Mouse (Mus musculus) bone marrow, adult 2 months (tissue): Measurements from ENCODE around the gene Nfe2. TPM values are rescaled to one million over a fixed set of nuclear protein-coding genes. Genes with fewer than 3 reads are reported as not detected.
A peak's percentile ranks its signal among the peaks of the same experiment; 100 is the strongest.

ENCODE experiments used
- H3K27ac ChIP-seq: fragments of 200-500 bp; 2 replicates; pipeline ENCODE4 v1.5.1; 2012; ENCODE audit warnings: low read depth, mild to moderate bottlenecking, control low read depth, inconsistent platforms, low read length; ENCODE audit not compliant: control insufficient read depth, poor library complexity, insufficient read depth
- H3K4me1 ChIP-seq: fragments of 200-500 bp; 2 replicates; pipeline ENCODE4 v1.6.1; 2011; ENCODE audit warnings: low read length; ENCODE audit not compliant: control insufficient read depth, insufficient read depth
- H3K4me3 ChIP-seq: fragments of 200-500 bp; replicated peaks from 2 replicates; pipeline ENCODE3; 2011; ENCODE audit warnings: mild to moderate bottlenecking, low read depth, low read length, control low read depth; ENCODE audit not compliant: control insufficient read depth
- CTCF ChIP-seq: fragments of 200-500 bp; IDR thresholded peaks from 2 replicates; pipeline ENCODE4 v1.5.1; 2011; ENCODE audit warnings: low read length, control low read depth; ENCODE audit not compliant: control insufficient read depth, insufficient read depth
- POLR2A ChIP-seq: fragments of 200-500 bp; IDR thresholded peaks from 2 replicates; pipeline ENCODE4 v1.6.1; 2011; ENCODE audit warnings: low read depth, mild to moderate bottlenecking, control low read depth, low read length, borderline replicate concordance; ENCODE audit not compliant: control insufficient read depth
- WGBS: fragments of 180-500 bp; shearing (Covaris S2); methylation state at CpG from one replicate; pipeline ENCODE4 v1.1.7; 2018; 5-methylcytosine and 5-hydroxymethylcytosine counted together
- polyA plus RNA-seq: library from polyadenylated mRNA; stranded (reverse); fragments of >200 nt; gene quantifications from 2 replicates; pipeline ENCODE4 v1.2.4, GENCODE M21; 2011; ENCODE audit warnings: low replicate concordance; ENCODE audit not compliant: missing spikeins, insufficient read depth, insufficient read length

Gene Nfe2
- polyA plus RNA-seq, 1 experiment, result 304 TPM

GRCm38 (mm10) chr15:103228904-103229303 is 29.3 kb downstream of the Nfe2 start:
- H3K27ac ChIP-seq, result no peak overlapping the region
- no peak for TF ChIP-seq CTCF
- no peak for TF ChIP-seq POLR2A

DNA sequence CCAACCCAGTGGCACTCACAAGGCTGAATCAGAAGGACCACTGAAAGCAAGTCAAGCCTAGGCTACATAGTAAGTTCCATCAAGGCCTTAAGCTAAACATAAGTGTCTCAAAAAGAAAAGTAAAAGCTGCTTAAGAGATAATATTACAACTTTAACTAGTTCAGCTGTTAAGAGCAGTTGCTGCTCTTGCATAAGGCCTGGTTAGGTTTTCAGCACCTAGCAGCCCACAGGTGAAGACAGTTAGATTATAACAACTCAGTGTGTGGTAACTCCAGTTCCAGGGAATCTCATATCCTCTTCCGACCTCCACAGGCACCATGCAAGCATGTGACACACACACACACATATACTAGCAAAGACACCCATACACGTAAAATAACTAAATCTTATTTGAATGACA is 30.6 kb downstream of the Nfe2 start:
- H3K4me1 ChIP-seq, result no peaks in the 10 kb centered on the region
- WGBS, result 72% methylated on average over 2 of the region's 2 CpGs
- TF ChIP-seq CTCF (no peak), POLR2A (no peak)
- no peak overlapping the region for H3K27ac ChIP-seq
- H3K4me3 ChIP-seq, result no peak overlapping the region

More at GRCm38 (mm10) chr15:103228904-103229303, 29.3 kb downstream of the Nfe2 start:
- Histone ChIP-seq H3K4me3 (no peak overlapping the region), H3K4me1 (no peaks in the 10 kb centered on the region)
- WGBS, result 74% methylated on average over 2 of the region's 2 CpGs

DNA sequence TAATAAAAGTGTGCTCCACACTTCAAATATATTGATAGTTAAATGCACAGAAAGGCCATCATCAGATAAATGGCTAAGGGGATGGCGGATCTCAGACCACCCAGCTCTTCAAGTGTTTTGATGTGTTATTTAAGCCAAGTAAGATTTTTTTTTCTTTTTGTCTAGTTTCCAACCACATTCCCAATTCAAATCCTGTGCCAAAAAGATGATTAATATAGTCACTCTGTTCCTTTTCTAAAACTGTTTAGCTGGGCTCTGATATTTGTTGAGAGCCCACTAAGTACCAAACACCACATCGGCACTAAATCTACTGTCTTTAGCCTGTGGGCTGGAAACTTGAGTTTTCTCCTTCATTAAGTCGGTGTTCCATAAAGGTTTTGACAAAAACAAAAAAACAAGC is 31.2 kb downstream of the Nfe2 start:
- Histone ChIP-seq H3K4me1 (no peaks in the 10 kb centered on the region), H3K27ac (no peak overlapping the region), H3K4me3 (no peak overlapping the region)
- 92% methylated on average over 3 of the region's 3 CpGs for WGBS
- TF ChIP-seq POLR2A, result no peak
- no peak for TF ChIP-seq CTCF

DNA sequence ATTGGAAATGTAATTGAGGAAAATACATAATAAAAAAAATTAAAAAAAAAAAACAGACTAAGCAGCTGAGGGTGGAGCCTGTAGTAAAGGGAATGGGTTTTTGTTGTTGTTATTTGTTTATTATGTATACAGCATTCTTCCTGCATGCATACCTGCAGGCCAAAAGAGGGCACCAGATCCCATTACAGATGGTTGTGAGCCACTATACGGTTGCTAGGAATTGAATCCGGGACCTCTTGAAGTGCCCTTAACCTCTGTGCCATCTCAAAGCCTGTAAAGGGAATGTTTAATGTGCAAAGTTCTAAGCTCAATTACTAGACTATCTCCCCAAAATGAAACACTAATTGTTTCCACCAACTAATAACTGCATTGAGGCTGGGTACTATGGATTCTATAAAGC is 34.0 kb downstream of the Nfe2 start:
- TF ChIP-seq POLR2A (no peak), CTCF (no peak)
- H3K4me1 ChIP-seq, result no peaks in the 10 kb centered on the region
- H3K4me3 ChIP-seq, result no peak overlapping the region
- no peak overlapping the region for H3K27ac ChIP-seq
- 84% methylated on average over 2 of the region's 2 CpGs for WGBS

DNA sequence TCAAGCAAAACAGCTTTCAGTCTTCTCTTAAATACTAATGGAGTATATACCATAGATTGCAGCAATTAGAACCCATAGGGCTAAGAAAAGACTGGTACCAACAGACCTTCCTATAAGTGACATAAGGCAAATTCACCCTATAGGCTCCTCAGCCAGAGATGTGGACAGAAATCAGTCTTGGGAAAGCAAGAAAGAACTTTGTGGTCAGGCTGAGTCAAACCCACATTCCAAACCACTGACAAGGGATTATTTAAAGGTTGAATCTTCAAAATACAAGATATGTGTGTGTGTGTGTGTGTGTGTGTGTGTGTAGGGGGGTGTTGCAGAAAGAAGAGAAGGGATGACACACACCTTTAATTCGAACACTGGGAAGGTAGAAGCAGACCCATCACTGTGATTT is 36.8 kb downstream of the Nfe2 start:
- 33% methylated on average over 1 of the region's 1 CpGs for WGBS
- H3K27ac ChIP-seq, result no peak overlapping the region
- TF ChIP-seq POLR2A (no peak), CTCF (no peak)
- no peak overlapping the region for H3K4me3 ChIP-seq
- H3K4me1 ChIP-seq, result no peaks in the 10 kb centered on the region

DNA sequence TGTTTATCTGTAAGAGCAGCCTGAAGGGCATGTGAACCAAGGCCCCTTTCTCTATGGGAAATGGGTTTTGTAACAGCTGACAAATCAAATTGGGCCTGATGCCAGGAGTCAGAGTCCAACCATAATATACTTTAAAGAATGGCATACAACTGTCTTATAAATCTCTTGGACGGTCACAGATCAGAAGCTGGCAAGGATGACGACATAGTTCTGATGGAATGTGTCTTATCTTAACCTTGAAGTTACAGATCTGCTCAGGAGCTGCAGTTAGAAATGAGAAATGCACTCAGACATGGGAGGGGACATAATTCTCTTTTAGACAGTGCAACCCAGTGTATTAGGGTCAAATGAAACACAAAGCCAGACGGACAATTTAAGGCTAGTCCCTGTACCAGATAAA is 37.4 kb downstream of the Nfe2 start:
- H3K27ac ChIP-seq, result no peak overlapping the region
- 50% methylated on average over 3 of the region's 3 CpGs for WGBS
- no peaks in the 10 kb centered on the region for H3K4me1 ChIP-seq
- H3K4me3 ChIP-seq, result no peak overlapping the region
- TF ChIP-seq POLR2A, result no peak
- TF ChIP-seq CTCF, result no peak

GRCm38 (mm10) chr15:103216052-103216451 is 42.2 kb downstream of the Nfe2 start:
- Histone ChIP-seq H3K4me3 (no peak overlapping the region), H3K27ac (no peak overlapping the region), H3K4me1 (no peaks in the 10 kb centered on the region)
- WGBS, result 77% methylated on average over 2 of the region's 2 CpGs
- no peak for TF ChIP-seq POLR2A
- TF ChIP-seq CTCF, result no peak

DNA sequence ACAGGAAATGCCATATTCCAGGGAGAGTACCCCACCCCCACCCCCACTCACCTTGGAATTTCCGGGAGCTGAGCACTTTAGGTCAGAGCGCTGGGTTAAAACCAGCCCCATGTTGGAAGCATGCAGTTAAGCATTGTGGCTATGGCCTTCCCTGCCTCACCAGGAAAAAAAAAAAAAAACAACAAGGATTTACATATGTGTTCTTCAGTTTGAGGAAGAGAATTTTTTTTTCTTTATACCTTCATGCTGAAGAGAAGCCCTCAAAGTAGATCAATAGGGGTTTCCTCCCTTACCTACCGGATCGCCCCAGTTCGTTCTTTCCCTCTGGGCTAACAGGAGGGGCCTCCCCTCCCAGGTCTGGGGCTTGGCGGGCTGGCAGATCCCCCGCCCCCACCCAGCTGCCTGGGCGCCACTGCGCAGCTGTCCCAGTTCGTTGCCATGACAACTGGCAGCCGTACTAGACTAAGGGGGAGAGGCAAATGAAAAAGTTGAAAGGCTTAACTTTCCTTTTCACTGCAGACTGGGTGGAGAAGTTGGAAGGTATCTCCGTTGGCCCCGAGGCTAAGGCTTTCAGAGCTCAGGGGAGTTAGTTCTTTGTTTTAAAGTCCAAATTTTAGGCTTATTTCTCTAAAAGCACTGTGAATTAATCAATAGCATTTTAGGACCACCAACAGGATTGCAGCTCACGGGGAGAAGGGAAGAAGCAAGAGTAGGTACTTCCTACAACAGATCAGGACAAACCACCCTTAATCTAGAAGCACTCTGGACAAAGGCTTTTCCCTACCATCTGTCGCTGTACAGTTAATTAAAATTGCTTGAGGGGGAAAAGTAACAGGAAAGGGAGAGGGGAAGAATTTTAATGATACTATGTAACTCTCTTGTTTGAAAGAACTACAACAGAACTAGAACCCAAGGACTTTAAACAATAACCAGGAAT is 43.0 kb downstream of the Nfe2 start:
- Histone ChIP-seq H3K27ac (no peak overlapping the region), H3K4me3 (peak overlapping the region; percentile 37), H3K4me1 (no peaks in the 10 kb centered on the region)
- 16% methylated on average over 15 of the region's 15 CpGs for whole genome bisulfite sequencing
- TF ChIP-seq POLR2A, result no peak
- no peak for TF ChIP-seq CTCF
